ENCODE assay signal across 13 mouse cellular contexts in the genomic region with DNA sequence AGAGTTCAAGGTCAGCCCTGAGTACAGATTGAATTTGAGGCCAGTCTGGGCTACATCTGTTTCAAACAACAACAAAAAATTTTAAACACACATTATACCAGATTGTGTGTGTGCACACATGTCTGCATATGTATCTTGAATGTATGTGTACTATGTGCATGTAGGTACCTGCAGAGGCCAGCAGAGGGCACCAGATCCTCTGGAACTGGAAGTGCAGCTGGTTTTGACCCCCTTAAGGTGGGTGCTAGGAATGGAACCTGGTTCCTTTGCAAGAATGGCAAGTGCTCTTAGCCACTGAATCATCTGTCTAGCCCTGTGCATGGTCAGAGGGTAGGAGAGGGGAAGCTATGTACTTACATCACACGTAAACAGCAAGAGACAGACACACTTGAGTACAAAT. TPM values are rescaled to one million over a fixed set of nuclear protein-coding genes. Genes with fewer than 3 reads are reported as not detected.
A peak's percentile ranks its signal among the peaks of the same experiment; 100 is the strongest.
DNase-seq lines count a peak whose midpoint lies in the region; ATAC-seq and TF ChIP-seq lines count a peak whose summit lies in the region.
"Had no signal": no experiment of that assay in that cellular context is flagged by ENCODE, and none has a peak within 500 bp of the region (broad histone marks: within the 10 kb centered on the region; RNA-seq: fewer than 3 reads in every experiment).

No protein-coding gene starts in this region.

- WGBS in heart, postnatal 0 days, result 100% methylated on average over 1 of the region's 1 CpGs
- 90% methylated on average over 1 of the region's 1 CpGs for WGBS in heart, embryonic 11.5 days (ENCODE audit: insufficient replicate concordance)
- WGBS in lung, postnatal 0 days, result 100% methylated on average over 1 of the region's 1 CpGs
- 97% methylated on average over 1 of the region's 1 CpGs for WGBS in small intestine, adult 2 months

- no peak overlapping the region for H3K4me3 ChIP-seq in heart, postnatal 0 days (ENCODE audit: low read depth, low read length)
- H3K4me3 ChIP-seq in heart, embryonic 11.5 days (ENCODE audit: low read depth, low read length), result no peak overlapping the region
- H3K4me3 ChIP-seq in lung, postnatal 0 days (ENCODE audit: low read depth, low read length), result no peak overlapping the region
- H3K4me3 ChIP-seq in G1E (ENCODE audit: low read depth, low read length), result no peak overlapping the region
- H3K4me3 ChIP-seq in small intestine, adult 2 months (ENCODE audit: low read depth, low read length), result no peak overlapping the region
- H3K4me3 ChIP-seq: embryonic facial prominence, embryonic 10.5 days; hindbrain, embryonic 13.5 days; limb, embryonic 10.5 days; lung, embryonic 15.5 days had no signal

- ATAC-seq in heart, postnatal 0 days (ENCODE audit: insufficient read depth, low read depth), result no peak
- no peak for ATAC-seq in heart, embryonic 11.5 days (replicated peaks; ENCODE audit: insufficient number of reproducible peaks, low FRiP score, low TSS enrichment)
- ATAC-seq in lung, postnatal 0 days, result no peak
- ATAC-seq in G1E (ENCODE audit: extremely low read depth, insufficient number of reproducible peaks, low FRiP score, poor library complexity, severe bottlenecking), result no peak

- no peak for TF ChIP-seq EP300 in heart, postnatal 0 days (IDR thresholded peaks at IDR 0.05; ENCODE audit: low read depth)
- no peak for TF ChIP-seq EP300 in lung, postnatal 0 days (IDR thresholded peaks at IDR 0.05)

- H3K9ac ChIP-seq in heart, postnatal 0 days (replicated peaks; ENCODE audit: low read depth, low read length), result no peak overlapping the region
- H3K9ac ChIP-seq in heart, embryonic 11.5 days (ENCODE audit: low read depth, low read length), result no peak overlapping the region
- no peak overlapping the region for H3K9ac ChIP-seq in lung, postnatal 0 days (replicated peaks; ENCODE audit: low read depth)
- H3K9ac ChIP-seq: hindbrain, embryonic 13.5 days; lung, embryonic 15.5 days had no signal

- DNase-seq in heart, postnatal 0 days (ENCODE audit: low spot score), result no peak
- no peak for DNase-seq in lung, postnatal 0 days (ENCODE audit: low spot score)
- no peak for DNase-seq in lung, postnatal 14 days
- DNase-seq in G1E (ENCODE audit: low spot score), result no peak
- DNase-seq in c-Kit-positive CD71-positive TER-119-positive erythroid progenitor cells, embryonic 14.5 days (ENCODE audit: low spot score), result no peak
- DNase-seq: cerebellum, adult 8-10 months; thymus, adult 18-20 months had no signal

- H3K9me3 ChIP-seq in heart, postnatal 0 days (replicated peaks; ENCODE audit: control insufficient read depth, low read length), result peaks cover 7% of the 10 kb centered on the region
- H3K9me3 ChIP-seq in heart, embryonic 11.5 days (replicated peaks; ENCODE audit: control insufficient read depth, low read length), result peaks cover 5% of the 10 kb centered on the region; the same call in 1 of the 2 replicates
- no peaks in the 10 kb centered on the region; the same call in 1 of the 2 replicates for H3K9me3 ChIP-seq in lung, postnatal 0 days (ENCODE audit: low read length)
- peaks cover 2% of the 10 kb centered on the region for H3K9me3 ChIP-seq in G1E (replicated peaks)
- H3K9me3 ChIP-seq: hindbrain, embryonic 13.5 days; limb, embryonic 10.5 days; lung, embryonic 15.5 days had no signal

- no peak overlapping the region for H3K27ac ChIP-seq in heart, postnatal 0 days (ENCODE audit: low read depth)
- H3K27ac ChIP-seq in heart, embryonic 11.5 days (ENCODE audit: low read depth, low read length), result no peak overlapping the region
- no peak overlapping the region for H3K27ac ChIP-seq in lung, postnatal 0 days (ENCODE audit: low read length)
- no peak overlapping the region for H3K27ac ChIP-seq in small intestine, adult 2 months (ENCODE audit: insufficient read depth, low read depth, low read length)
- H3K27ac ChIP-seq: embryonic facial prominence, embryonic 10.5 days; hindbrain, embryonic 13.5 days; limb, embryonic 10.5 days; lung, embryonic 15.5 days had no signal

- peaks cover 9% of the 10 kb centered on the region for H3K4me1 ChIP-seq in heart, postnatal 0 days (ENCODE audit: control insufficient read depth, insufficient read depth)
- peaks cover 15% of the 10 kb centered on the region for H3K4me1 ChIP-seq in heart, embryonic 11.5 days (ENCODE audit: control insufficient read depth, insufficient read depth, low read length)
- H3K4me1 ChIP-seq in lung, postnatal 0 days (ENCODE audit: insufficient read depth, low read depth, low read length), result 0 out of 2 replicates have a peak, but pooled peaks cover 3% of the 10 kb centered on the region
- H3K4me1 ChIP-seq in G1E (ENCODE audit: insufficient read depth, low read depth, low read length), result no peaks in the 10 kb centered on the region
- H3K4me1 ChIP-seq in small intestine, adult 2 months (ENCODE audit: control insufficient read depth, insufficient read depth, insufficient read length, low read length), result no peaks in the 10 kb centered on the region

- H3K4me2 ChIP-seq in heart, postnatal 0 days (ENCODE audit: low read depth, low read length), result no peak overlapping the region
- H3K4me2 ChIP-seq in heart, embryonic 11.5 days, result no peak overlapping the region
- no peak overlapping the region for H3K4me2 ChIP-seq in lung, postnatal 0 days (replicated peaks; ENCODE audit: low read depth, low read length)
- H3K4me2 ChIP-seq: hindbrain, embryonic 13.5 days; lung, embryonic 15.5 days had no signal

- no peaks in the 10 kb centered on the region for H3K27me3 ChIP-seq in heart, postnatal 0 days (ENCODE audit: control insufficient read depth, insufficient read depth, low read length)
- H3K27me3 ChIP-seq in heart, embryonic 11.5 days (ENCODE audit: control insufficient read depth, insufficient read depth, low read length), result no peaks in the 10 kb centered on the region
- H3K27me3 ChIP-seq in lung, postnatal 0 days (replicated peaks; ENCODE audit: insufficient read depth, low read length), result no peaks in the 10 kb centered on the region
- H3K27me3 ChIP-seq in G1E (ENCODE audit: insufficient read depth, low read length), result peaks cover 10% of the 10 kb centered on the region; the same call in 1 of the 2 replicates
- H3K27me3 ChIP-seq in small intestine, adult 2 months (ENCODE audit: control insufficient read depth, insufficient read depth, low read length), result no peaks in the 10 kb centered on the region; the same call in 1 of the 2 replicates
- H3K27me3 ChIP-seq: hindbrain, embryonic 13.5 days; lung, embryonic 15.5 days had no signal

- TF ChIP-seq POLR2A in small intestine, adult 2 months (IDR thresholded peaks at IDR 0.05; ENCODE audit: low read depth, low read length), result no peak

- H3K36me3 ChIP-seq in heart, postnatal 0 days (replicated peaks; ENCODE audit: control insufficient read depth, insufficient read depth, low read length), result no peaks in the 10 kb centered on the region
- H3K36me3 ChIP-seq in heart, embryonic 11.5 days (ENCODE audit: control insufficient read depth, insufficient read depth, low read length), result no peaks in the 10 kb centered on the region
- no peaks in the 10 kb centered on the region for H3K36me3 ChIP-seq in lung, postnatal 0 days (ENCODE audit: insufficient read depth, low read length)
- no peaks in the 10 kb centered on the region for H3K36me3 ChIP-seq in G1E (replicated peaks)
- H3K36me3 ChIP-seq in small intestine, adult 2 months (ENCODE audit: control insufficient read depth, insufficient read depth, low read length), result no peaks in the 10 kb centered on the region
- H3K36me3 ChIP-seq: embryonic facial prominence, embryonic 10.5 days; hindbrain, embryonic 13.5 days; limb, embryonic 10.5 days; lung, embryonic 15.5 days had no signal

- TF ChIP-seq CTCF in heart, postnatal 0 days (IDR thresholded peaks at IDR 0.05; ENCODE audit: low read depth), result peak; percentile 23
- peak; percentile 48 for TF ChIP-seq CTCF in lung, postnatal 0 days (IDR thresholded peaks at IDR 0.05)
- TF ChIP-seq CTCF in G1E (IDR thresholded peaks at IDR 0.05; ENCODE audit: low read depth, low read length), result peak; percentile 67
- TF ChIP-seq CTCF in small intestine, adult 2 months (IDR thresholded peaks at IDR 0.05; ENCODE audit: extremely low read depth, insufficient read length, insufficient replicate concordance, low read depth, low read length), result peak; percentile 52; the same call in 1 of the 2 replicates

RNA-seq across cellular contexts. Expression of gene Rps24, which starts 23.3 kb away (rescaled TPM):
- 1,343 and 1,619 TPM in 2 replicates for total RNA-seq in heart, postnatal 0 days (2014; rRNA removed; ENCODE audit: low replicate concordance)
- 690 and 717 TPM in 2 replicates for polyA plus RNA-seq in heart, postnatal 0 days (2015; fragmentation: Nextera tagmentation; extraction: Ambion mirVana)
- 849 and 922 TPM in 2 replicates for polyA plus RNA-seq in heart, embryonic 11.5 days (2014; fragmentation: Nextera tagmentation; extraction: Ambion mirVana)
- polyA plus RNA-seq in lung, postnatal 0 days (2015; fragmentation: Nextera tagmentation; extraction: Ambion mirVana), result 752 and 791 TPM in 2 replicates
- total RNA-seq in G1E (2014; fragmentation: Nextera tagmentation) (3,155 and 3,550 TPM in 2 replicates), G1E (2017) (4,442 and 4,451 TPM in 2 replicates)
- 330 and 378 TPM in 2 replicates for polyA plus RNA-seq in G1E (2012)
- polyA plus RNA-seq in small intestine, adult 2 months (2012; rRNA removed), result 255 and 261 TPM in 2 replicates

RNA-seq across cellular contexts. Expression of gene Polr3a, which starts 23.4 kb away (rescaled TPM):
- 6.5 and 23.1 TPM in 2 replicates for total RNA-seq in heart, postnatal 0 days (2014; rRNA removed; ENCODE audit: low replicate concordance)
- 5.3 and 7.1 TPM in 2 replicates for polyA plus RNA-seq in heart, postnatal 0 days (2015; fragmentation: Nextera tagmentation; extraction: Ambion mirVana)
- polyA plus RNA-seq in heart, embryonic 11.5 days (2014; fragmentation: Nextera tagmentation; extraction: Ambion mirVana), result 12.4 and 13.8 TPM in 2 replicates
- 8.4 and 10.1 TPM in 2 replicates for polyA plus RNA-seq in lung, postnatal 0 days (2015; fragmentation: Nextera tagmentation; extraction: Ambion mirVana)
- total RNA-seq in G1E (2014; fragmentation: Nextera tagmentation) (38.4 and 43.8 TPM in 2 replicates), G1E (2017) (22.8 and 26.1 TPM in 2 replicates)
- polyA plus RNA-seq in G1E (2012), result 4.1 and 5.6 TPM in 2 replicates
- 1.9 and 3.8 TPM in 2 replicates for polyA plus RNA-seq in small intestine, adult 2 months (2012; rRNA removed)
